Comparison of ENCODE assay signal across 11 mouse cellular contexts in the genomic region with DNA sequence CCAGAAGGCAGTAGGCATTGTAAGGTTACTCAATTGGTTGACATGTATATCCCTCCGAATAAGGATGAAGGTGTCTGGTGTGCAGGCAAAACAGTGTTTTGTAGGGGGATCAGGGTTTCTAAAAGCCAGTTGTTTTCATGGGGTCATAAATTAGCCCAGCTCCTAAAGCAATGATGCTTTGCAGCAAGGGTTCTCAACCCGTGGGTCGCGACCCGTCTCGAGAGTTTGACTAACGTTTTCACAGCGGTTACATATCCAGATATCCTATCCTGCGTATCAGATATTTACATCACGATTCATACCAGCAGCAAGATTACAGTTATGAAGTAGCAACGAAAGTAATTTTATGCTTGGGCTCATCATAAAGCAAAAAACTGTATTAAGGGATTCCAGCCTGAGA. TPM values are rescaled to one million over a fixed set of nuclear protein-coding genes. Genes with fewer than 3 reads are reported as not detected.
DNase-seq lines count a peak whose midpoint lies in the region; ATAC-seq and TF ChIP-seq lines count a peak whose summit lies in the region.
"Had no signal": no experiment of that assay in that cellular context is flagged by ENCODE, and none has a peak within 500 bp of the region (broad histone marks: within the 10 kb centered on the region; RNA-seq: fewer than 3 reads in every experiment).

No protein-coding gene starts in this region.

- no peak for DNase-seq in heart, embryonic 10.5 days (ENCODE audit: low spot score)
- no peak for DNase-seq in liver, postnatal 0 days
- DNase-seq in liver (no peak), ES-E14 (ENCODE audit: low read depth, low spot score) (no peak)
- DNase-seq in thymus, adult 2 months: no peak
- no peak for DNase-seq in thymus, postnatal 36 days
- DNase-seq: cerebellum, adult 8-10 months; heart, postnatal 10 days had no signal

- in situ Hi-C loops in ES-E14 (cut with MboI; ENCODE audit: low sequenced_read_pairs in 2 of 2, unreplicated experiment in 2 of 2): no loop called here

- no peak for TF ChIP-seq CTCF in liver, postnatal 0 days (IDR thresholded peaks at IDR 0.05; ENCODE audit: low read depth)
- TF ChIP-seq CTCF in thymus, adult 2 months (IDR thresholded peaks at IDR 0.05; ENCODE audit: borderline replicate concordance, control insufficient read depth, extremely low read depth, insufficient read depth, low read length, poor library complexity): no peak

- no peak overlapping the region for H3K27ac ChIP-seq in heart, embryonic 15.5 days
- H3K27ac ChIP-seq in heart, embryonic 10.5 days: no peak overlapping the region
- no peak overlapping the region for H3K27ac ChIP-seq in liver, postnatal 0 days (ENCODE audit: low read depth)
- no peak overlapping the region for H3K27ac ChIP-seq in ES-E14 (ENCODE audit: insufficient read depth, low read depth, low read length, poor library complexity, severe bottlenecking)
- no peak overlapping the region for H3K27ac ChIP-seq in limb, embryonic 13.5 days
- H3K27ac ChIP-seq in thymus, adult 2 months (ENCODE audit: control insufficient read depth, insufficient read depth, low read length): no peak overlapping the region
- H3K27ac ChIP-seq: forebrain, embryonic 12.5 days had no signal

- ATAC-seq in heart, embryonic 15.5 days (replicated peaks; ENCODE audit: insufficient number of reproducible peaks, insufficient read depth, low FRiP score, low read depth): no peak
- no peak for ATAC-seq in liver, postnatal 0 days
- no peak for ATAC-seq in limb, embryonic 13.5 days (ENCODE audit: low FRiP score, low read depth)

- H3K9ac ChIP-seq in heart, embryonic 15.5 days: no peak overlapping the region
- H3K9ac ChIP-seq in liver, postnatal 0 days (replicated peaks): no peak overlapping the region
- H3K9ac ChIP-seq in ES-E14 (ENCODE audit: insufficient read depth, low read depth, low read length, poor library complexity, severe bottlenecking): no peak overlapping the region
- no peak overlapping the region for H3K9ac ChIP-seq in limb, embryonic 13.5 days

- H3K4me1 ChIP-seq in heart, embryonic 15.5 days (replicated peaks): peaks cover 3% of the 10 kb centered on the region
- H3K4me1 ChIP-seq in heart, embryonic 10.5 days: no peaks in the 10 kb centered on the region
- H3K4me1 ChIP-seq in liver, postnatal 0 days (ENCODE audit: insufficient read depth): no peaks in the 10 kb centered on the region
- H3K4me1 ChIP-seq in ES-E14 (ENCODE audit: control insufficient read depth in 2 of 2, insufficient read depth in 2 of 2, low read length in 2 of 2, poor library complexity in 1 of 2): no peaks in the 10 kb centered on the region
- H3K4me1 ChIP-seq in limb, embryonic 13.5 days: peaks cover 3% of the 10 kb centered on the region; the same call in 1 of the 2 replicates
- H3K4me1 ChIP-seq in thymus, adult 2 months (replicated peaks; ENCODE audit: control insufficient read depth, insufficient read depth, low read length): 0 out of 2 replicates have a peak, but pooled peaks cover 4% of the 10 kb centered on the region

- WGBS in heart, embryonic 15.5 days: 68% methylated on average over 11 of the region's 11 CpGs
- 62% methylated on average over 11 of the region's 11 CpGs for WGBS in heart, embryonic 10.5 days
- 66% methylated on average over 11 of the region's 11 CpGs for WGBS in liver, postnatal 0 days (ENCODE audit: insufficient replicate concordance)
- WGBS in limb, embryonic 13.5 days: 68% methylated on average over 11 of the region's 11 CpGs
- whole genome bisulfite sequencing in thymus, adult 2 months: 80% methylated on average over 11 of the region's 11 CpGs

- TF ChIP-seq EP300 in liver, postnatal 0 days (IDR thresholded peaks at IDR 0.05; ENCODE audit: low read depth): no peak

- no peak for TF ChIP-seq POLR2A in thymus, adult 2 months (IDR thresholded peaks at IDR 0.05; ENCODE audit: control insufficient read depth, extremely low read depth, insufficient read depth, low read length, poor library complexity)

- no peaks in the 10 kb centered on the region for H3K36me3 ChIP-seq in heart, embryonic 15.5 days
- no peaks in the 10 kb centered on the region for H3K36me3 ChIP-seq in heart, embryonic 10.5 days
- no peaks in the 10 kb centered on the region for H3K36me3 ChIP-seq in liver, postnatal 0 days (replicated peaks; ENCODE audit: insufficient read depth, low read length)
- no peaks in the 10 kb centered on the region for H3K36me3 ChIP-seq in ES-E14 (ENCODE audit: control insufficient read depth, insufficient read depth, low read length, poor library complexity, severe bottlenecking)
- no peaks in the 10 kb centered on the region for H3K36me3 ChIP-seq in limb, embryonic 13.5 days
- no peaks in the 10 kb centered on the region for H3K36me3 ChIP-seq in thymus, adult 2 months (ENCODE audit: control insufficient read depth, insufficient read depth, low read length)
- H3K36me3 ChIP-seq: forebrain, embryonic 12.5 days had no signal

- H3K4me2 ChIP-seq in heart, embryonic 15.5 days: peak overlapping the region; percentile 89
- H3K4me2 ChIP-seq in liver, postnatal 0 days (ENCODE audit: low read depth, low read length): peak overlapping the region; percentile 73; the same call in 1 of the 2 replicates
- H3K4me2 ChIP-seq in limb, embryonic 13.5 days (replicated peaks): peak overlapping the region; percentile 72

- H3K4me3 ChIP-seq in heart, embryonic 15.5 days: no peak overlapping the region; the same call in 1 of the 2 replicates
- no peak overlapping the region for H3K4me3 ChIP-seq in heart, embryonic 10.5 days
- no peak overlapping the region for H3K4me3 ChIP-seq in liver, postnatal 0 days (ENCODE audit: low read depth, low read length)
- no peak overlapping the region for H3K4me3 ChIP-seq in ES-E14 (ENCODE audit: insufficient read depth in 1 of 2, low read depth in 1 of 2, low read length in 2 of 2, poor library complexity in 1 of 2, severe bottlenecking in 1 of 2)
- H3K4me3 ChIP-seq in limb, embryonic 13.5 days: no peak overlapping the region
- H3K4me3 ChIP-seq in thymus, adult 2 months (ENCODE audit: control insufficient read depth, insufficient read depth, low read length): no peak overlapping the region

- H3K27me3 ChIP-seq in heart, embryonic 15.5 days: no peaks in the 10 kb centered on the region
- H3K27me3 ChIP-seq in heart, embryonic 10.5 days (ENCODE audit: insufficient read depth, poor library complexity, severe bottlenecking): 0 out of 2 replicates have a peak, but pooled peaks cover 10% of the 10 kb centered on the region
- no peaks in the 10 kb centered on the region for H3K27me3 ChIP-seq in liver, postnatal 0 days (ENCODE audit: insufficient read depth, low read length)
- peaks cover 19% of the 10 kb centered on the region; the same call in 1 of the 2 replicates for H3K27me3 ChIP-seq in limb, embryonic 13.5 days
- no peaks in the 10 kb centered on the region for H3K27me3 ChIP-seq in thymus, adult 2 months (ENCODE audit: control insufficient read depth, insufficient read depth, low read length)

- H3K9me3 ChIP-seq in heart, embryonic 15.5 days (replicated peaks): no peaks in the 10 kb centered on the region
- no peaks in the 10 kb centered on the region for H3K9me3 ChIP-seq in heart, embryonic 10.5 days
- no peaks in the 10 kb centered on the region for H3K9me3 ChIP-seq in liver, postnatal 0 days (ENCODE audit: low read length)
- H3K9me3 ChIP-seq in ES-E14 (ENCODE audit: control insufficient read depth, insufficient read depth, low read depth, low read length): no peaks in the 10 kb centered on the region
- H3K9me3 ChIP-seq in limb, embryonic 13.5 days: no peaks in the 10 kb centered on the region
- H3K9me3 ChIP-seq: forebrain, embryonic 12.5 days had no signal

TF ChIP-seq in ES-E14, 5 proteins besides CTCF, POLR2A, EP300 and RAD21:
- TF ChIP-seq HCFC1 (IDR thresholded peaks at IDR 0.05; ENCODE audit: borderline replicate concordance, insufficient read depth, low read length) (no peak), ZC3H11A (IDR thresholded peaks at IDR 0.05; ENCODE audit: borderline replicate concordance, low read depth, low read length) (no peak), MAFK (IDR thresholded peaks at IDR 0.05; ENCODE audit: insufficient read depth, low read depth, low read length) (no peak), ZNF384 (IDR thresholded peaks at IDR 0.05; ENCODE audit: low read depth, low read length) (no peak), CHD2 (IDR thresholded peaks at IDR 0.05; ENCODE audit: low read depth, low read length) (peak; percentile 97)
TF ChIP-seq in ES-E14: peak in this region for 1.

RNA-seq across cellular contexts. Expression of a gene that starts 19.9 kb away (rescaled TPM):
- 47.3 and 54.9 TPM in 2 replicates for polyA plus RNA-seq in heart, embryonic 15.5 days (2015; fragmentation: Nextera tagmentation; extraction: Ambion mirVana)
- 58.6 and 68.2 TPM in 2 replicates for polyA plus RNA-seq in heart, embryonic 10.5 days (2016; fragmentation: Nextera tagmentation; extraction: Ambion mirVana)
- 31.8 and 33.4 TPM in 2 replicates for polyA plus RNA-seq in liver, postnatal 0 days (2015; fragmentation: Nextera tagmentation; extraction: Ambion mirVana)
- 38.5 and 58.5 TPM in 2 replicates for total RNA-seq in ES-E14 (2012; rRNA removed)
- polyA plus RNA-seq in limb, embryonic 13.5 days (2015; fragmentation: Nextera tagmentation; extraction: Ambion mirVana): 77.2 and 80.4 TPM in 2 replicates
- 11.6 and 12.1 TPM in 2 replicates for polyA plus RNA-seq in thymus, adult 2 months (2012; rRNA removed)
